Comparison of ENCODE assay signal across 17 mouse cellular contexts in genomic region chr12:25059487-25060200, GRCm38 (mm10). TPM values are rescaled to one million over a fixed set of nuclear protein-coding genes. Genes with fewer than 3 reads are reported as not detected.
DNase-seq lines count a peak whose midpoint lies in the region; ATAC-seq lines count a peak whose summit lies in the region.
"Had no signal": no experiment of that assay in that cellular context is flagged by ENCODE, and none has a peak within 500 bp of the region (broad histone marks: within the 10 kb centered on the region; RNA-seq: fewer than 3 reads in every experiment).

No protein-coding gene starts in this region.

- DNase-seq in frontal cortex, postnatal 25 days (ENCODE audit: low spot score in 2 of 2) = no peak
- peak; percentile 45 for DNase-seq in midbrain, embryonic 11.5 days (ENCODE audit: low spot score, missing footprints)
- DNase-seq in adrenal gland, postnatal 14 days = peak; percentile 59
- DNase-seq in midbrain, embryonic 14.5 days = no peak
- no peak for DNase-seq in hindbrain, embryonic 10.5 days (ENCODE audit: low spot score)
- DNase-seq: cerebellum, adult 9-11 months; kidney, adult 2 months; right cerebral cortex, postnatal 25 days; thymus, postnatal 36 days had no signal

- ATAC-seq in frontal cortex, adult (ENCODE audit: low TSS enrichment) = peak; percentile 54
- ATAC-seq in midbrain, embryonic 11.5 days (ENCODE audit: low FRiP score) = no peak
- no peak for ATAC-seq in midbrain, embryonic 16.5 days
- no peak for ATAC-seq in midbrain, embryonic 14.5 days (ENCODE audit: low FRiP score, low TSS enrichment)
- ATAC-seq in activated CD4-positive, CD25-positive, alpha-beta regulatory T cell, adult 4 months = no peak
- ATAC-seq: Patski had no signal

- no peaks in the 10 kb centered on the region for H3K9me3 ChIP-seq in midbrain, embryonic 11.5 days (ENCODE audit: control insufficient read depth, low read length)
- no peaks in the 10 kb centered on the region for H3K9me3 ChIP-seq in midbrain, embryonic 16.5 days (replicated peaks; ENCODE audit: control insufficient read depth, low read length, poor library complexity, severe bottlenecking)
- no peaks in the 10 kb centered on the region for H3K9me3 ChIP-seq in midbrain, embryonic 14.5 days (ENCODE audit: control insufficient read depth, low read length)
- H3K9me3 ChIP-seq in hindbrain, embryonic 10.5 days = no peaks in the 10 kb centered on the region
- H3K9me3 ChIP-seq: embryonic facial prominence, embryonic 10.5 days; heart, embryonic 13.5 days; limb, embryonic 15.5 days had no signal

- H3K36me3 ChIP-seq in midbrain, embryonic 11.5 days (ENCODE audit: control insufficient read depth, insufficient read depth, low read length) = no peaks in the 10 kb centered on the region; the same call in 1 of the 2 replicates
- H3K36me3 ChIP-seq in midbrain, embryonic 16.5 days (ENCODE audit: control insufficient read depth, insufficient read depth, low read length) = peaks cover 26% of the 10 kb centered on the region
- peaks cover 47% of the 10 kb centered on the region for H3K36me3 ChIP-seq in midbrain, embryonic 14.5 days (ENCODE audit: control insufficient read depth, insufficient read depth, low read length)
- peaks cover 36% of the 10 kb centered on the region for H3K36me3 ChIP-seq in hindbrain, embryonic 10.5 days

- H3K27me3 ChIP-seq in midbrain, embryonic 11.5 days (ENCODE audit: control insufficient read depth, insufficient read depth, low read length) = no peaks in the 10 kb centered on the region
- no peaks in the 10 kb centered on the region for H3K27me3 ChIP-seq in midbrain, embryonic 16.5 days (ENCODE audit: control insufficient read depth, insufficient read depth, low read depth, low read length)
- no peaks in the 10 kb centered on the region for H3K27me3 ChIP-seq in midbrain, embryonic 14.5 days (ENCODE audit: control insufficient read depth, insufficient read depth, low read length)
- no peaks in the 10 kb centered on the region for H3K27me3 ChIP-seq in hindbrain, embryonic 10.5 days (ENCODE audit: insufficient read depth, poor library complexity, severe bottlenecking)
- H3K27me3 ChIP-seq: heart, embryonic 13.5 days; limb, embryonic 15.5 days; Patski had no signal

- no peak overlapping the region for H3K27ac ChIP-seq in midbrain, embryonic 11.5 days (ENCODE audit: low read depth, low read length)
- H3K27ac ChIP-seq in midbrain, embryonic 16.5 days (ENCODE audit: low read length) = no peak overlapping the region
- 0 out of 2 replicates have a peak overlapping the region, but pooled peaks have one; percentile 26 for H3K27ac ChIP-seq in midbrain, embryonic 14.5 days (replicated peaks; ENCODE audit: low read depth, low read length)
- H3K27ac ChIP-seq in hindbrain, embryonic 10.5 days = no peak overlapping the region
- H3K27ac ChIP-seq: embryonic facial prominence, embryonic 10.5 days; heart, embryonic 13.5 days; hindbrain, embryonic 14.5 days; limb, embryonic 15.5 days had no signal

- 86% methylated on average over 9 of the region's 9 CpGs for WGBS in midbrain, embryonic 11.5 days
- 69% methylated on average over 9 of the region's 9 CpGs for WGBS in midbrain, embryonic 16.5 days
- 71% methylated on average over 9 of the region's 9 CpGs for WGBS in midbrain, embryonic 14.5 days
- 86% methylated on average over 9 of the region's 9 CpGs for WGBS in hindbrain, embryonic 10.5 days

- no peak overlapping the region for H3K9ac ChIP-seq in midbrain, embryonic 11.5 days (ENCODE audit: low read length)
- H3K9ac ChIP-seq in midbrain, embryonic 16.5 days (ENCODE audit: low read depth, low read length) = no peak overlapping the region
- no peak overlapping the region for H3K9ac ChIP-seq in midbrain, embryonic 14.5 days (replicated peaks; ENCODE audit: low read length)
- H3K9ac ChIP-seq: heart, embryonic 13.5 days; hindbrain, embryonic 14.5 days; limb, embryonic 15.5 days had no signal

- no peak overlapping the region for H3K4me3 ChIP-seq in midbrain, embryonic 11.5 days (ENCODE audit: low read depth, low read length)
- no peak overlapping the region for H3K4me3 ChIP-seq in midbrain, embryonic 16.5 days (ENCODE audit: low read depth, low read length)
- no peak overlapping the region for H3K4me3 ChIP-seq in midbrain, embryonic 14.5 days (replicated peaks; ENCODE audit: low read depth, low read length)
- no peak overlapping the region for H3K4me3 ChIP-seq in hindbrain, embryonic 10.5 days
- H3K4me3 ChIP-seq: embryonic facial prominence, embryonic 10.5 days; heart, embryonic 13.5 days; limb, embryonic 15.5 days had no signal

- H3K4me1 ChIP-seq in midbrain, embryonic 11.5 days (ENCODE audit: control insufficient read depth, insufficient read depth, low read length) = no peaks in the 10 kb centered on the region
- no peaks in the 10 kb centered on the region for H3K4me1 ChIP-seq in midbrain, embryonic 16.5 days (ENCODE audit: control insufficient read depth, insufficient read depth, low read length)
- H3K4me1 ChIP-seq in midbrain, embryonic 14.5 days (ENCODE audit: control insufficient read depth, insufficient read depth, low read length) = no peaks in the 10 kb centered on the region
- peaks cover 4% of the 10 kb centered on the region; the same call in 1 of the 2 replicates for H3K4me1 ChIP-seq in hindbrain, embryonic 10.5 days (replicated peaks)
- H3K4me1 ChIP-seq: limb, embryonic 15.5 days had no signal

- no peak overlapping the region for H3K4me2 ChIP-seq in midbrain, embryonic 11.5 days
- H3K4me2 ChIP-seq in midbrain, embryonic 16.5 days (ENCODE audit: low read length) = no peak overlapping the region
- no peak overlapping the region for H3K4me2 ChIP-seq in midbrain, embryonic 14.5 days (ENCODE audit: low read length)
- H3K4me2 ChIP-seq: heart, embryonic 13.5 days; hindbrain, embryonic 14.5 days; limb, embryonic 15.5 days had no signal

RNA-seq across cellular contexts. Expression of gene Id2, which starts 37.3 kb away (rescaled TPM):
- 359 and 385 TPM in 2 replicates for polyA plus RNA-seq in midbrain, embryonic 11.5 days (2014; fragmentation: Nextera tagmentation; extraction: Ambion mirVana)
- 140 and 176 TPM in 2 replicates for polyA plus RNA-seq in midbrain, embryonic 16.5 days (2015; fragmentation: Nextera tagmentation; extraction: Ambion mirVana)
- total RNA-seq in adrenal gland, postnatal 14 days (2021) = 359 and 395 TPM in 2 replicates
- 257 and 299 TPM in 2 replicates for polyA plus RNA-seq in midbrain, embryonic 14.5 days (2014; fragmentation: Nextera tagmentation; extraction: Ambion mirVana)
- polyA plus RNA-seq in activated CD4-positive, CD25-positive, alpha-beta regulatory T cell, adult 4 months (2017; shearing (Covaris generic)) = 100 to 1,000 TPM; 302 to 334 TPM
- polyA plus RNA-seq in hindbrain, embryonic 10.5 days (2016; fragmentation: Nextera tagmentation; extraction: Ambion mirVana) = 360 and 369 TPM in 2 replicates

Comparison
In these comparisons a context has a peak if more than half of its experiments do, and no peak if none do; other contexts are left out.
1. DNase-seq: peak in midbrain, embryonic 11.5 days (single experiment) and adrenal gland, postnatal 14 days (single experiment); none in frontal cortex, postnatal 25 days (0 of 2), midbrain, embryonic 14.5 days (single experiment) and hindbrain, embryonic 10.5 days (single experiment).